Mouse (Mus musculus): ENCODE measurements around the gene Aff3.

- TF ChIP-seq CTCF (IDR thresholded peaks at IDR 0.05; ENCODE audit: low read depth) = no peak
- no peak for TF ChIP-seq EP300 (IDR thresholded peaks at IDR 0.05; ENCODE audit: low read depth)
Observed at GRCm38 (mm10) chr1:38286551-38286950, 378.2 kb downstream of the Aff3 start.
